Mouse (Mus musculus): ENCODE data around the gene Rccd1. TPM values are rescaled to one million over a fixed set of nuclear protein-coding genes. Genes with fewer than 3 reads are reported as not detected.

Gene Rccd1
- polyA plus RNA-seq, 1 experiment: 26.5 TPM

DNA sequence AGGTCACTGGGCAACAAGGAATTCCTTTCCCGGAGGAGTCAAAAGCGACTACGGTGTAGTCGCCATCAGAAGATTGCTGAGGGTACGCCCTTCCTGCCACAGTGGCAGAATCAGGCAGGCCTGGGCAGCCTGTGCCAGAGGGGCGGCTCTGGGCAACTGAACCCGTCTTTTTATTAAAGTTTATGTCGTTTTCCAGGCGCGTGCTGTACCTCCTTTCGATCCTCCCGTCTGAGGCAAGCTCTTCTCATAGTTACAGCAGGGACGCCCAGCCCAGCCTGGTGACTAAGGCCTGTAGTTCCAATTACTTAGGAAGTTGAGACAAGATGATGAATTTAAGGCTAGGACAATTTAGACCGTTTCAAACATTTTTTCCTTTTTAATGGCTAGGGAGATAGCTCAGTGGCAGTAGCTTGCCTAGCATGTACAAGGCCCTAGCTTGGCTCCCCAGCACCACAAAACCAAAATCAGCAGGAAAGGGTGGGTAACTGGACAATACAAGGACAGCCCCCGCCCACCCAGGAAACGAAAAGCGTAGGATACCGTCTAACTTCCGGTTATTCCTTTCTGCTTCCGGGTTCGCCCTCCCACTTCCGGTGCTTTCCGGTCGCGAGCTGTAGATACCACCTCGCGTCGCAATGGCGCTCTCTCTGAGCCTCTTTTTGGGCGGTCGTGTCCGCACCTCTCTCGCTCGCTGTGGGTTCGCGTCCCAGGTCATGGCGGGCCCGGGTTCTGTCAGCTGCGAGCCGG, 63.5 kb downstream of the Rccd1 start, which contains the start of gene Ngrn:
TSS of gene Ngrn (plus strand) at position 591 of the 747 bp plus-strand sequence.
- peak; percentile 63 for DNase-seq (ENCODE audit: low spot score)

GRCm38 (mm10) chr7:80257706-80258105, 66.5 kb downstream of the Rccd1 start:
- DNase-seq (ENCODE audit: low spot score): no peak

GRCm38 (mm10) chr7:80255981-80256380, 68.3 kb downstream of the Rccd1 start:
- DNase-seq (ENCODE audit: low spot score): no peak

DNA sequence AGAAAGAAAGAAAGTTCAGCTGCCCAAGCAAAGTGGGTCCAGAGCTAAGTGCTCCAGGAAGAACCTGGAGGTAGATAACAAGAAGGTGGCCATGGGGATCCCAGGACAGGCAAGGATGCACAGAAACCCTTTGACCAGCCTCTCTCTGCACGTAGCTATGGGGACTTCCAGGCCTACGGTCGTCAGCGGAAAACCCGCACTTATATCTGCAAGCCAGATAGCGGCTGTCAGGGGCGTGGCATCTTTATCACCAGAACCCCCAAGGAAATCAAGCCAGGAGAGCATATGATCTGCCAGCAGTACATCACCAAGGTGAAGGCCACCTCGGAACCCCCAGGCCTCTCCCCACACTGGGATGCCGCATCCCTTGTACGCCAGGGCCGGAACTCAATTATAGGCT, 71.4 kb downstream of the Rccd1 start:
- no peak for DNase-seq (ENCODE audit: low spot score)

DNA sequence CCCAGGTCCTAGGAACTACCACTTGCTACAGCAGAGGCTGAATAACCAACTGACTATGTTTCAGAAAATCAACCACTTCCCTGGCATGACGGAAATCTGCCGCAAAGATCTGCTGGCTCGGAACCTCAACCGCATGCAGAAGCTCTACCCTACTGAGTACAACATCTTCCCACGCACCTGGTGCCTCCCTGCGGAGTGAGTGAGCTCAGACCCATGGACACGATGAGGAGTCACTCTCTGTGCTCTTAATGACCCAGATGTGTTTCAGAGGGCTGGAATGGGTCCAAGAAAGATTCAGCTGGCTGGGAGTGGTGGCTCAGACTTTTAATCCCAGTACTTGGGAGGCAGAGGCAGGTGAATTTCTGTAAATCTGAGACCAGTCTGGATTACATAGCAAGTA, 71.8 kb downstream of the Rccd1 start:
- DNase-seq (ENCODE audit: low spot score): no peak

DNA sequence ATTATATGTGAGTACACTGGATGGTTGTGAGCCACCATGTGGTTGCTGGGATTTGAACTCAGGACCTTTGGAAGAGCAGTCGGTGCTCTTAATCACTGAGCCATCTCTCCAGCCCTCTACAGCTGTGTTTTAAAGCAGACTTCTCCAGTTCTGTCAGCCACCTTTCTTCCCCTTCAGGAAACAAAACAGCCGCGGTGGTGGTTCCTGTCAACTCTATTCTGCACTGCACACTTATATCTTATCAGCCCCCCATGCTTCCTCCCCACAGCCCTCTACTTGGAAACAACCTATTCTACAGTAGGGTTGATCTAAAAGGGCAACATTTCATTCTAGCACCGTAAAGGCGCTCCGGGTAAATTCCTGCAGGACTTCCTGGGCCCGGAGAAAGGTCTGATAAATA, 77.4 kb downstream of the Rccd1 start:
- no peak for DNase-seq (ENCODE audit: low spot score)

DNA sequence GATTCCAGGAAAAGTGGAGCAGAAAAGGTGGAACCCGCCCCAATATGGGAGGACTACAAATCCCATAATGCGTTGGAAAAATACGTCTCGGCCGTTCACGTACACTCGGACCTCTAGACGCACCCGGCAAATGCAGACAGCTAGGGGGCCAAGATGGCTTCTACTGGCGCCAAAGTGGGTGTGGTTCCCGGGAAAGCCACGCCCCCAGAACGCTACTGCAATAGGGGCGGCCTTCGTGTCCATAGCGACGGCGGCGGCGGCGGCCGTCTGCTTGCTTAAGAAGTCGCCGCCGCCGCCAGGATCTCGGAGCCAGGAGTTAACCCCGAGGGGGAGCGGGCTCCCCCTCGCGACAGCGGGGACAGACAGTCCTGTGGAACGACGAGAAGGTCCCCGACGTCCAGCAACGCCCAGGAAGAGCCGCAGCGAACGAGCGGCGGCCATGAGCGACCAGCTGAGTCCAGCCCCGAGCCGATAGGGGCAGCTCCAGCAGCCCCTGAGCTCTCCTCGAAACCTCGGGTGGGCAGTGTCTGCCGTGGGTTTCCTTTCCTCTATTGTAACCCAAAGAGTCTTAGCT, 78.0 kb downstream of the Rccd1 start, which contains the start of gene Ttll13:
TSS of gene Ttll13 (plus strand) at position 229 of the 574 bp plus-strand sequence.
- DNase-seq (ENCODE audit: low spot score): peak; percentile 74

DNA sequence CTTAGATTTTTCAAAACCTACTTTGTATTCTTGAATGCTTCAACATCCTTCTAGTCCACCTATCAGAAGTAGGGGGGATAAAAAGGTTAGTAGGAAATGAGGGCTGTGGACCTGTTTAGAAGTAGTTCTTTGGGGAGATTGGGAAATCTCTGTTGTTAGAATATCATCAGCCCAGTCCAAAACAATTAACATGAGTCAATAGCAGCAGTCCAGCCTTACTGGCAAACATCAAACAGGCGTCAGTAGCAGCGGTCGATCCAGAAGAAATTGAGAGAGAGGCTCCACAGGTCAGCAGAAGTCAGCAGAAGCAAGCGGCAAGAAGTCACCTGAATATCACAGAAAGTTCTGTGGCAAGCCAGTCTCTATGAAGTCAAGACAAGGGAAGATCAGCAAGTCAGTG, 79.4 kb downstream of the Rccd1 start:
- DNase-seq (ENCODE audit: low spot score): no peak

Other genes starting within 250 kb of the Rccd1 start
- 86.8 and 101 TPM in 2 replicates for gene Idh2, start 209.1 kb downstream of the Rccd1 start, polyA plus RNA-seq (2012; rRNA removed)
- gene Sema4b, start 137.6 kb downstream of the Rccd1 start, polyA plus RNA-seq (2012; rRNA removed): 15.8 and 27.2 TPM in 2 replicates
- 66.1 and 85.6 TPM in 2 replicates for gene Cib1, start 91.6 kb downstream of the Rccd1 start, polyA plus RNA-seq (2012; rRNA removed)
- 2.2 and 2.6 TPM in 2 replicates for gene Gdpgp1, start 91.6 kb downstream of the Rccd1 start, polyA plus RNA-seq (2012; rRNA removed)
- gene Ttll13, start 78.1 kb downstream of the Rccd1 start, polyA plus RNA-seq (2012; rRNA removed): 1.2 and 1.7 TPM in 2 replicates
- gene Ngrn, start 63.2 kb downstream of the Rccd1 start, polyA plus RNA-seq (2012; rRNA removed): 41.7 and 54.9 TPM in 2 replicates
- 20.3 and 20.7 TPM in 2 replicates for gene Vps33b, start 54.8 kb downstream of the Rccd1 start, polyA plus RNA-seq (2012; rRNA removed)
- gene Prc1, start 30.0 kb downstream of the Rccd1 start, polyA plus RNA-seq (2012; rRNA removed): 5.0 and 5.7 TPM in 2 replicates
- gene Unc45a, start 16.6 kb upstream of the Rccd1 start, polyA plus RNA-seq (2012; rRNA removed): 92.8 and 117 TPM in 2 replicates
- 33.3 and 40.9 TPM in 2 replicates for gene Hddc3, start 18.6 kb upstream of the Rccd1 start, polyA plus RNA-seq (2012; rRNA removed)
- gene Man2a2, start 46.9 kb upstream of the Rccd1 start, polyA plus RNA-seq (2012; rRNA removed): 37.1 and 49.6 TPM in 2 replicates
- 22.6 and 24.0 TPM in 2 replicates for gene Fes, start 63.5 kb upstream of the Rccd1 start, polyA plus RNA-seq (2012; rRNA removed)
- 25.3 and 40.7 TPM in 2 replicates for gene Furin, start 81.0 kb upstream of the Rccd1 start, polyA plus RNA-seq (2012; rRNA removed)
- 2.3 and 2.7 TPM in 2 replicates for gene Blm, start 210.7 kb upstream of the Rccd1 start, polyA plus RNA-seq (2012; rRNA removed)

All from urinary bladder, adult 2 months (tissue).